Mouse (Mus musculus) small intestine, adult 2 months (tissue): ENCODE results near the gene Atp6v1g3.

Experiments
- CTCF ChIP-seq: fragments of 200-500 bp; IDR thresholded peaks from 2 replicates; pipeline ENCODE4 v1.5.1; 2012; ENCODE audit warnings: low read depth, mild to moderate bottlenecking, control low read depth, inconsistent platforms, low read length, moderate library complexity, mixed read lengths; ENCODE audit not compliant: insufficient replicate concordance, insufficient read length; ENCODE audit errors: extremely low read depth
- POLR2A ChIP-seq: fragments of 200-500 bp; IDR thresholded peaks from 2 replicates; pipeline ENCODE4 v1.6.1; 2012; ENCODE audit warnings: low read depth, mild to moderate bottlenecking, control low read depth, inconsistent platforms, low read length, moderate library complexity

DNA sequence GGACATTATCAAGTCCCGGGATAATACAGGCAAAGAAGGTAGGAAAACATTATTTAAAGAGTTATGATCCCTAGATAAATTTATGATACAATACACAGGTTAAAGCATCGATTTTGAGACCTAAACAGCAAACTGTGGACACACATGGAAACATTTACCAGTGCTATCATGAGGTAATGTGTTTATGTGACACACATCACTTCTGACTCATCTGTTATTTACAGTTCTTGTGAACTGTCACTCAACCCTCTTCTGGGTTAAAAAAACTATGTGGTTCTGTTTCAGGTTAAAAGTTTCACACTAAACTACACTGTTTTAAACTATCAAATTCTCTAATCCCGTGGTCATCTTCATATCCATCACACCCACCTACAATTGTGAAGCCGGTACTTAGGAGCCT lies 14.8 kb upstream of the Atp6v1g3 start:
- TF ChIP-seq POLR2A (no peak), CTCF (no peak)
